Mouse (Mus musculus) adrenal gland, postnatal 25 days (tissue): ENCODE results near the gene Dab2. TPM values are rescaled to one million over a fixed set of nuclear protein-coding genes. Genes with fewer than 3 reads are reported as not detected.

Experiments used
- DNase-seq: peaks from one replicate; pipeline ENCODE4 v3.0.0; 2021; ENCODE audit warnings: mixed read lengths
- total RNA-seq: library from RNA; stranded (reverse); gene quantifications from 2 replicates; pipeline ENCODE4 v1.2.3, GENCODE M21; 2021

The Dab2 gene
- total RNA-seq, 1 experiment from 2014 or later, result 416 TPM

DNA sequence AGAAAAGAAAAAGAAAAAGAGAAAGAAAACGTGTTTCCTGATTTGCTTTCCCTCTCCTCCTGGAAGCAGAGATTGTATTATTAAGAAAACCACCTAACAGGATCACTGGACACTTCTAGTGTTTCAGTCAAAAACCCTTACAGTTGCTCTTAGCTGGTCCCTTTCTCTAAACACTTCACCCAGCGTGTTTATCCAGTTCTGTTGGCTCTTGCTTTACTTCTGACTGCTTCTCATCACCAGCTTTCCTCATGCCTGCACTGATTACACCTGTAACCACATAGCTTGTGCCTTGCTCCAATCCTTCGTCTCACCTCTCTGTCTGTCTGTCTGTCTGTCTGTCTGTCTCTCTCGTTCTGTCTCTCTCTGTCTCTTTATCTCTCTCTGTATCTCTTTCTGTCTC lies 25.9 kb downstream of the Dab2 start:
- DNase-seq, result no peak

DNA sequence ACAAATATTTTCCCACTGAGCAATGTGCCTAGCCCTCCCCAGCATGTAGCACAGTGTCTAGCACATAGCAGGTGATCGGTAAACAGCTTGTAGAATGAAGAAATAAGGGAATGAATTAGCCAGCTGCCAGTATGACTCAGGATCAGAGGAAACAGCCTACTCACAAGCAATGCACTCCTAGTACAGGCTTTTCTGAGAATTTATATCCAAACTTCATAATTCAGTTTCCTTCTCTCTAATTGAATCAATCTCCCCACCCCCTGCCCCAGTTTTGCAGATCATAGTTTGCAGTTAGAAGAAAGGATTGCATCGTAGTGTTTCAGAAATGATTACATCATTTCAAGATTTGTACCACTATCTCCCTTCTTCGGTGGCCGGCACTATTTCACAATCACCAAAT lies 26.4 kb downstream of the Dab2 start:
- no peak for DNase-seq

DNA sequence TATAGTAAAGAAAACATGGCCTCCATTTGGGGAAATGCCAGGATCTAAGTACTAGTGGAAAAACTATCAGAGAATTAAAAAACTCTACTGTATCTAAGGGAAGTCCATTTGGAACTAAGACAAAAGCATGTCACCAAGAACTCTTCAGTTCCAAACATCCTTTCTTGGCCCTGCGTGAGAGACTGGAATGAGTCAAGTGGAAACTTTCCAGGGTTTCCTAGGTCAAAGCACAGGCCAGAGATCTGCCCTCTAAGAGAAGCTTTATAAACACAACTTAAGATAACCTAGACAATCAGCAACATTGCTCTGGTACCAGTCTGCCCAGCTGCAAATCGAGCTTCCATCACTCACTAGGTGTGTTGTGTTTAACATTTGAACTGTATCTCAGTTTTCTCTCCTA lies 31.8 kb downstream of the Dab2 start:
- DNase-seq, result no peak

DNA sequence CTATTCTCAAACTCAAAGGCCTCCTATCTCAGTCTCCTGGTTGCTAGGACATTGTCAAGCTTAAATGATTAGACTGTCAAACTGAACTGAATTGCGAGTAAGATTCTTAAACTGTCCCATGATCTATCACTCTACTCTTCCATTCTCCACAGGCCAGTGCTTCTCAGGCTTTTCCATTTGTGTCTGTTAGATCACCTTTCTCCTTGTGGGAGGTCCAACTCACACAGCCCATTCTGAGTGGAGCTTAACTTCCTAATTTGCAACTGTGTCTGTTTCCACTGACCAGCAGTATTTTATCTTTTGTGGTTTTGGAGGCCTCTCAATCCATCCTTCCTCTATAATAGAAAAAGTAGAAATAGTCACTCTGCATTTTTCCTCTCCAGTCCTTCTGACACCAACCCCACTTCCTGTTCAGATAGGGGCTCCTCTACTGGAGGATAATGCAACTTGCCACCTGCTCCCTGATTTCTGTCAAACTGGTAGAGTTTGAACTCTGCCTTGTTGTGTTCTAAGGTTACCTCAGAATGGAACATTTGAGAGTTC lies 35.1 kb downstream of the Dab2 start:
- no peak for DNase-seq

DNA sequence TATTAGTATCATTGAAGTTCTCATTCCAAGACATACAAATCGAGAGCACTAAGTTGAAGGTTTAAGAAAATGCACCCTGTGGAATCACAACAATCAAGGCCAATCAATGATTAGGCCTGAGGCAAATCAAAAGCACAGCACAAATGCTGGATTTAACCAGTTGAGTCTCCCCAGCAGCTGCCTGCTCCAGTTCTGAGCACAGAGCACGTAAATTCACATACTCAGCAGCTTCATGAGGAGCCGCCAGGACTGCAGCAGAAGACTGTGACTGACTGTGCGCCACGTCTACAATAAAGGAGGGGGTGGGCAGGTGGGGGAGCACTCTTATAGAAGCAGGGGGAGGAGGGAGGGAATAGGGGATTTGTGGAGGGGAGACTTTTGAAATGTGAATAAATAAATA lies 40.2 kb downstream of the Dab2 start:
- no peak for DNase-seq

DNA sequence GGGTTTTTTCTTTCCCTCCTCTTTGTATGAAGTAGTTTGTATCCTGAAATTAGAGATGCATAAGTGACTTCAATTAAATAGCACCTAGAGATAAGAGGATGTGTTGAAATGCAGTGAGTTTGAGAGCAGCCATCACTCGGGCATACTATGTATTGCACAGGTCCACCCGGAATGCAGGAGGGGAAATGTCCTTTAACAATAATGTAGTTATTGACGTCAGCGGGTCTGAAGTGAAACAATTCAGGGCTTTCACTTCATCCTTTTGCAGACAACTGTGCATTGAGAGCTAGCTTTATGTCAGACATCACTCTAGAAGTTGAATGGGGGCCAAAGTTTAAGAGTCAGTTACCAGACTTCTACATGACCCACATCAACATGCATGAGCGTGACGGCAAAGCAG lies 40.8 kb downstream of the Dab2 start:
- no peak for DNase-seq

DNA sequence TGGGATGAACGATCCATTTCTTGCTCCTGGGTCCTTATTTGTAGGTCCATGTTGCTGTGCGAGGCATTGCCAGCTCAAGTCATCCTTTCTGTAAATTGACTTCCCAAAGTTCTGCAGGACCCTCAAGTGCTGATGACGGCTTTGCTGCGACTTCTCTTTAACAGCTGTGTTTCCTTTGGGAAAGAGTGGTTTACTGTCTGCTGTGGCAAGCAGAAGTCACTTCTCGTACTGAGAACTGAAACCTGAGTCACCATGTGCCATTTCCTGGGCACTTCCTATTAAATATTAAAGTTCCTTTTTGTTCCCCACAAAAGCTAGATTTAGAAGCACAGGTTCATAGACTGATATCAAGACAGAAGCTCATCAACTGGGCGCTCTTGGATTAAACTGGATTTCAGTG lies 41.8 kb downstream of the Dab2 start:
- no peak for DNase-seq

DNA sequence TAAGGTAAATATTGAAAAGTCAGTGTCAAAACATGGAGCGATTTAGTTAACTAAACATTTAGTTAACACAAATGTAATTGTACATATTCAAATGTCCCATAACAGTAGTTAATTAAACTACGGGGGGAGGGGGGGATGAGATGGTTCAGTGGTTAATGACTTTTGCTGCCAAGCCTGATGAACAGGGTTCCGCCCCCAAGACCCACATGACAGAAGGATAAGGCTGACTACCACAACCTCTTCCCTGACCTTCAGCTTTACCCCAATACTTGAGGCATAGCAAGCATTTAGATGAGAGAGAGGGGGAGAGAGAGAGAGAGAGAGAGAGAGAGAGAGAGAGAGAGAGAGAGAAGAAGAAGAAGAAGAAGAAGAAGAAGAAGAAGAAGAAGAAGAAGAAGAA lies 54.3 kb downstream of the Dab2 start:
- DNase-seq, result no peak

DNA sequence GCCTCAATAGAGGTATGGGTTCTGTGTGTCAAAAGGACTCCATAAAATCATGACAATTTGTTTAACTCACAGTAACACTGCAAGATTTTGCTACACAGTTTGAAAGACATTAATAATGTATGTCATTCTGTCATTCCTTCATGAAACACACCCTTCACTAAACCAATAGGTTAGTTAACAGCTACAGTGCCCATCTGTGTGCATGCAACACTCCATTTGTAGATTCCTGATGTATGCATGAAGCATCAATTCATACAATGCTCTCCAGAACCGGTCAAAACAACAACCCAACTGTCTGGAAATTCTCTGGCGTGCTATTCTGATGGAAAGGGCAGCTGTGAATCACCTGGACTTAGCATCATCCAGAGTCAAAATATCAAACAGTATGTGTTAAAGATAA lies 60.3 kb downstream of the Dab2 start:
- no peak for DNase-seq

DNA sequence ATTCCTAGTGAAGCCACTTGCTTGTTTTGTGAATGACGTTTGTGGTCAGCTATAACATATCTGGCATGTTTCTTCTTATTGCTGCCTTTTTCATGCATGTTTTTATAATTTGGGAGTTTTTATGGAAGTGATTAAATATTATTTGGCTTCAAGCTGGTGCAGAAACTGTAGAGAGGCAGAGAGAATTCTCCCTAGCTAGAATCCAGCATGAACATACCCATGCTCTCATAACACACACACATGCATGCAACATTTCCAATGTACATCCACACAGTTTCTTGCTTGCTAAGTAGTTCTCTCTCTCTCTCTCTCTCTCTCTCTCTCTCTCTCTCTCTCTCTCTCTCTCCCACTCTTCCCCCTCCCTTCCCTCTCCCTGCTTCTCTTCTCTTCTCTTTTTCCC lies 70.4 kb downstream of the Dab2 start:
- no peak for DNase-seq

DNA sequence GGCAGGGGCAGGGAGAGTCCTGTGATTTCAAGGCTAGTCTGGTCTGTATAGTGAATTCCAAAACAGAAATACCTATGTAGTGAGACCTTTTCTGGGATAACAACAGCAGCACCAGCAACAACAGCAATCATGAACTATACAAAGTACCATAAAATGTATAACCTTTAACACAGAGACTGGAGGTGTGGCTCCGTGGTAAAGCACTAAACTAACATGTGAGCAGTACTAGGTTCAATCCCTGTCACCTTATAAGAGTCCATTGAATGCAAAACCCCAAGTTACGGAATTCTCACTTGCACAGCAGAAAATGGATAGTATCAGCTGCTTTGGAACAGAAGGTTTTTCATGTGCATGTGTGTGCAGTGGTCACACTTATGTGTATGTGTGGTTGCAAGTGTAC lies 71.9 kb downstream of the Dab2 start:
- no peak for DNase-seq

DNA sequence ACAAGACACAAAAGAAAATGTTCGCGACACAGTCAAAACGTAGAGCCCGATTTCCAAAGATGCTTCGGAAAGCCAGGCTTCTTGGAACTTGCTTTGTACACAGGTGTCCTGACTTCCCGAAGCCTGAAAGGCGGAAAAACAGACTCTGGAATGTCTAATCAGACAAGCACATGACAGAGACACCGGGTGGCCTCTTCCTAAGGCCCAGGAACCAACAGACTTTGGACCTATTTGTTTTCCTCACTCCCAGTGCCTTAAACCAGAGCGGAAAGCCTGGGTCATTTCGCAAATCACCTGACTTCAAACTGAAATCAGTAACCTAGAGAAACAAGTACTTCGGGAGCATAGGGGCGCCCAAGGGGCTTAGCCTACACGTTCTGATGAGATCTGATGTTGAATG lies 75.4 kb downstream of the Dab2 start:
- DNase-seq, result no peak

DNA sequence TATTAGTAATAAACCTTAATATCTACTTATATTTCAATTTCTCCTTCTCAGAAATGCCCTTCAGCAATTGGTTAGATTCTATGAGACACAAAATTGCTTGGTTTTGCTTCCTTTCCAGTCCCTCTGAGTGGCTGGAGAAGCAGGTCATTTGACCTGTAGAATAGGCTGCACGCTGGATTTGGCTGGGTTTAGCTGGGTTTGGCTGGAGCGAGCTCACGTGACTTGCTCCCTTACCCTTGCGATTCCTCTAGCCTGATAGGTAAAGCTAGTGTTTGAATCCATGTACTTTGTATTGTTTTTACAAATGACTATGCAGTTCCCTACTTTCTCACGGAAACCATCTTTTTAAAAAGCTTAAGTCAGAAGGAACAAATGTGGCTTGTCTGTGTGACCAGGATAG lies 76.4 kb downstream of the Dab2 start:
- DNase-seq, result no peak

DNA sequence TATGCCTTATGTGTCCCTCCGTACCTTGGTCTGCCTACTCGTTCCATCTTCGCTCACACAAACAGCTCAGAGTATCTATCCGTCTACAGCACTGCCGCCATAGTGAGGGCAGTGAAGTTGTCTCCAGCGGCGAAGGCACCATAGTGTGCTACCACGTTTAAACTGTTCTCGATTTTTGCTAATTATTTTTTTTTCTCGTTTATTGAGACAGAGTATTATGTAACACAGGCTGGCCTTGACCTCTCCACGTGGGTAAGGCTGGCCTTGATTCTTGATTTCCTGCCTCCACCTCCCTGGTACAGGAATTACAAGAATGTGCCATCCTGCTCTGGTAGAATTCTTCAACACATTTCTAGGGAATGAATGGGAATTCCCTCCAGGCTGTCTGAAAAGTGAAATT lies 77.2 kb downstream of the Dab2 start:
- DNase-seq, result no peak

DNA sequence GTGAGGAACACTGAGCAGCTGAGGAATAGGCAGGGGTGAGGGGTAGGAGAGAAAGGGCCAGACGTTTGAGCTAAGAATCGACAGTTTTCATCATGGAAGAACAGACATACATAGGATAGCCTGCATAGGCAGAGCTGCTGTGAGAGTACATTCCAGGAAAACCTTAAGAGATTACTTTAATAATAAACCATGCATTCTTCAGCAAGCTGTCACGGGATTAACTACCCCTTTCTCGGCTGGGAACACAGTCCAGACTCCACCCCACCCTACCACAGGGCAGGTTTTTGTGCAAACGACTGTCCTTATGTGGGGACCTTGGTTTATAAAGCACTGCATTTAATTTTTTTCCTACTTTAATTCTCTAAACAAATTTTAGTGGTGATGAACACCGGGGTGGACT lies 84.4 kb downstream of the Dab2 start:
- no peak for DNase-seq

DNA sequence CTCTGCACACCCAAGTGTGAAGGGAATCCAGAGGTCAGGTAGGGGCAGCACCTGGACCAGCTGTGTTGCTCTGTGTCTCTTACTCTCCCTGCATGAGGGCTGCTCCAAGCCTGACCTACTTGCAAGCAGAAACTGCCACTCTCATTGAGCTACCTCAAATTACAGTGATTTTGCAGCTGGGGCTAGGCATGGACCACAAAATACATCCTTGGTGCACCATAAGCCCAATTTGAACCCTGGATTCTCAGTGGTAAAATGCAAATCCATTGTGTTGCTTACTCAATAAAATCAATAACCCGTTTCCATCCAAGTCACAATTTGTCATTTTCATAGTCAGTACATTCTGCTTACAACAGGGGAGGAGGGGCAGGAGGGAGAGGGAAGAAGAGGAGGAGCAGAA lies 85.7 kb downstream of the Dab2 start:
- DNase-seq, result no peak

DNA sequence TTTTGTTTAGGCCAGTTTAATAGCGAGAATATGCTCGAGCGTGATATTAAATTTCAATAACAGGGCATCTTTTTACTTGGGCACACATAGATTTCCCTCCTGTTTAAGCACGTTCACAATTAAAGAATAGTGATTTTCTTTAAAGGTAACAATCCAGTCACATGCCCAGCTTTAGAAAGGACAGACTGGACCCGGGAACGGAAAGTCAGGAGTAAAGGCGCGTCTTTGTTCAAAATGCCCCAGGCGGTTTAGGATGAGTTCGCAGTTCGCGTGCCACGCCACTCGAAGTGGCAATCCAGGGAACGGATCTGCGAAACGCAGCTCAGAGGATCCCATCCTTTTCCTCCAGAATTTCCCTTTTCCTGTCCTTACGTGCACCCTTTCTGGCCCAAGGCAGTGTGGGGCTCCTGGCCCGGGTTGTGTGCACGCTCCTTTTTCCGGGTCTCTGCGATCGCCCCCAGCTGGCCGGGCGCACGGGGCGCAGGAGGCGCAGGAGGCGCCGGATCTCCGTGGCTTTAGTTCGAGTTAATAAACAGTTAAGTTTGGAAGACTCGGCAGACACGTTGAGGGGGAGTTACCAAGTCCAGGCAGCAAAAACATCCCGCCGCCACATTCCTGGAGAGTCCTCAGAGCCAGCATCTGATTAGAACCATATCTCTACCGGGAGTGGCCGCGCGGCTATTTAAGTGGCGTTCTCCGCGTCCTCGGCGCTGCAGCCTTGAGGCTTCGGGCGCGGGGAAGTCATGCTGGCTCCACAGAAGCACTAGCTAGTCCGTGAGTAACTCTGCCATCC lies 86.8 kb downstream of the Dab2 start:
- DNase-seq, result peak; percentile 78

DNA sequence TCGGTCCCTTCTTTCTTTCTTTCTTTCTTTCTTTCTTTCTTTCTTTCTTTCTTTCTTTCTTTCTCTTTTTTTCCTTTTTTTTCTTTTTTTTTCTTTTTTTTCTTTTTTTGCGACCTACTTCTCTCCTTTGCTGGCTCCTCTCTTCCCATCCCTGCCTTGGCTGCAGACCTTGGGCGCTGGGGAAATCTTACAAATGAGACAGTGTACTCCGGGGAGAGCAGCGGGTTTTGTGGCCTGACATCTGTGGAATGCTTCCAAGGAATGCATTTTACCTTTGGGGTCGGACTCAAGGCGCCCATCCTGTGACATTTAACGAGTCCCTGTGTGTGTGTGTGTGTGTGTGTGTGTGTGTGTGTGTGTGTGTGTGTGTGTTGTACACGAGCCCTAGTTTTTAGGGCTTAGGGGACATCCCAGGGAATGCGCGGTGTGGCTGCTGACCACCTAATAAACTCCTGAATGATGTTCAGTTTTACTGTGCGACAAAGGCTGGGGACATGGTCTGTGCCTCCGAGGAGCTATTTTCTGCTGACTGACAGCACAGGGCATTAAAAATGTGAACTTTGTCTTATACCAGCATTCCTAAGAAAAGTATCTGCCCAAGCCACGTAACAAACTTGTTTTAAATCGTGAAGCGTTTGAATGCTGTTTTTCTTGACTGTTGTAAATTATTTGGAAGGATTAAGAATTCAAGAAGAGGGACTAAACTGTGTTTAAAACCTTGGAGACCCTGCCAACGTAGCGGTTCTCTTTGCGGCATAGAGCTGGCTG lies 87.6 kb downstream of the Dab2 start:
- no peak for DNase-seq

DNA sequence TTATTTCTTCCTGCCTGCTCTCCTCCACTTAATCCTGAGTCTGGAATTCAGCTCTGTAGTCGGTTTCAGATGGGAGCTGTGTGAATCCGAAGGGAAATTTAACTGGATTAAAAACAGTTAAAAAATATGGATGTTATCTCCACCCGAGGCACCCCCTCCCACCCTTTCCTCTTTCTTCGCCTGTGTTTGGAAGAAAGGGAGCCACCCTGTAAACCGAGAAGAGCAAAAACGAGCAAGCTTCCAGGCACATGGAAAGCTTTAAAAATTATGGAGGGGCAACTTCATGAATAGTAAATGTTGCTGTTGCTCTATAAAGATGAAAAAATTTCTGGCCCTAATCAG lies 88.1 kb downstream of the Dab2 start:
- DNase-seq, result no peak

DNA sequence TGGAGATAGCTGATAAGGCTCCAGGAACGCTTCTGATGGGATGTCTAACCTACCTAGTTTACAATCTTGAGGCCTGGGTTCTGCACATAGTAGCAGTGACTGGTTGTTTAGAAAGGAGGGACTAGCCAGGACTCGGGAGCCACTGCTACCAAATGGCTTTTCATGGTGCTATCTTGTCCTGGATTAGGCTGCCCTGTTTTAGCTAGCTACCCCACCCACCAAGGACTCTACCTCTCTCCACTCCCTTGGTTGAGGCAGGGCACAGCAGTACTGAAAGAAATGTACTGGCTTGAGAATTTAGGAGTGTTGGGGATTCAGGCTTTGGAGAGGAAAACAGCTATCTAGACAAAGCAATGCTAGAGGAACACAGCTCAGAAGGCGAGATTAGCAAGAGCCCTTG lies 88.6 kb downstream of the Dab2 start:
- DNase-seq, result no peak

DNA sequence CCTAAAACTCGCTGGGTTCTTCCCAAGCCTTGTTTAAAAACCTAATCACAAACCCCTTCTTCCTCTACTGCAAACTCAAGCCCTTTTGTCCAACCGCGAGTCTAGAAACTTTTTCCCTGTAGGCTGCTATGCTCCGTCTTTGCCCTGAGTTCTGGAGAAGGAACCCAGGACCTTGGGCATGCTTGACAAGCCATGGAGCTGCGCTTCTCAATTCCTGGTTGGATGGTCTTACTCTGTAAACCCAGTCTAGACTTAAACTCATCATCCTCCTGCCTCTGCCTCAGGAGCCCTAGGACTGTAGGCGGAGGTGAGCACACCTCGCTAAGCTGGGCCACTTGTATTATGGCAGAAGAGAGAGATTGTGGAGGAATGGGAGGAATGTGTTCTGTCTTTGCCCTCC lies 89.0 kb downstream of the Dab2 start:
- DNase-seq, result no peak

DNA sequence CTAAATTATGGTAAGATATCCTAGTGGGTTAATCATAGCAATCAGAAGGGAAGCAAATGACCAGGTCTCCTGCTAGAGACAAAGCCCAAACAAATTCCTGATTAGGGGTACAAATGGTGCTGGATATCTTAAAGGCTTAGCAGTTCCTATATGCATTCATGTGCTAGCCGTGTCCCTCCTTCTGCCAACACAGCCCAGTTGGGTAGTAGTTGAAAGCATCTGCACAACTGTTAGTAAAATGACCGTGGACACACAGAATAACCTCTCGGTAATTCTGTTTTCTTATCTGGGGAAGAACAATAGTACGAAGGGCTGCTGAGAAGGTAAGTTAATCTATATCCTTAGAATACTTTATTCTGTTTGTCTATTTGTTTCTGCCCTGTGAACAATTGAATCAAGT lies 90.5 kb downstream of the Dab2 start:
- DNase-seq, result no peak

DNA sequence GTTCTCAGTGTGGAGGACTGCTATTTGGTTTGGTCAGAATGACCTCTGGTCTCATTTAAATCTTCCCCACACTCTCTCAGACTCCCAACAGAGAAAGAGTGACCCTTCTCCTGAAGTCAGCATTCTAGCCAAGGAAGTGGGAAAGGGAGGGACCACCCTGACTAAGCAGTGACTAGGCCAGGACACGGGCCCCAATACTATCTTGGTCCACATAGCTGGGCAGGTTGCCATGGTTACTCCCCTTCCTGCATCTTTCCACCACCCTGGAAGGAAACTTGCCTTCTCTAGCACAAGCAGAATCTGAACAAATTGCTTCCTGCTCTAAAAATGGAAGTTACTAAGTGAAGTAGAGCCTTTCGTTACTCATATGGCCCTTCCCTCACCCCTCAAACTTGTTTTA lies 91.1 kb downstream of the Dab2 start:
- peak; percentile 50 for DNase-seq

DNA sequence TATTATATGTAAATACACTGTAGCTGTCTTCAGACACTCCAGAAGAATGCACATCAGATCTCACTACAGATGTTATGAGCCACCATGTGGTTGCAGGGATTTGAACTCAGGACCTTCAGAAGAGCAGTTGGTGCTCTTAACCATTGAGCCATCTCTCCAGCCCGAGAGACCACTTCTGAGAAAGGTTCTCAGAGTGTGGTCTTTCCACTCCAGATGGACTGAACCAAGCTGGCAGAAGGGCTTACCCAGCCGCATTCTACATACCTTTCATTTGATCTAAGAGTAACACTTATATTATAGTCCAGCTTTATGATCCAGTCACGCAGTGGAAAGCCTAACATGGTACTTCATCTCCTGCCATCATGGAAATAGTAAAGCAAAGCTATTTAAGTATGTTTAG lies 92.3 kb downstream of the Dab2 start:
- DNase-seq, result no peak
